Mouse (Mus musculus) heart, embryonic 13.5 days (tissue): ENCODE results near the gene Lsm11. TPM values are rescaled to one million over a fixed set of nuclear protein-coding genes. Genes with fewer than 3 reads are reported as not detected.

Experiments used
- ATAC-seq: fragments of 200-750 bp; cut with Nextera tagmentation; 2 replicates; pipeline ENCODE4 v1.8.0; 2017; ENCODE audit warnings: moderate TSS enrichment; ENCODE audit not compliant: insufficient number of reproducible peaks, low FRiP score, low TSS enrichment; ENCODE audit errors: extremely low read depth
- H3K27ac ChIP-seq: fragments of 300-500 bp; sonication (generic); replicated peaks from 2 replicates; pipeline ENCODE4 v1.5.1; 2015; ENCODE audit warnings: moderate library complexity, mild to moderate bottlenecking, inconsistent platforms
- H3K27me3 ChIP-seq: fragments of 300-500 bp; sonication (generic); replicated peaks from 2 replicates; pipeline ENCODE4 v1.6.1; 2015; ENCODE audit warnings: mild to moderate bottlenecking, inconsistent platforms
- H3K36me3 ChIP-seq: fragments of 300-500 bp; sonication (generic); 2 replicates; pipeline ENCODE4 v1.6.1; 2015; ENCODE audit warnings: mild to moderate bottlenecking, inconsistent platforms
- H3K4me1 ChIP-seq: fragments of 300-500 bp; sonication (generic); 2 replicates; pipeline ENCODE4 v1.6.1; 2015; ENCODE audit warnings: inconsistent platforms
- H3K4me2 ChIP-seq: fragments of 300-500 bp; sonication (generic); 2 replicates; pipeline ENCODE4 v1.6.1; 2015; ENCODE audit warnings: inconsistent platforms, mild to moderate bottlenecking, moderate library complexity
- H3K4me3 ChIP-seq: fragments of 300-500 bp; sonication (generic); 2 replicates; pipeline ENCODE4 v1.5.1; 2015; ENCODE audit warnings: moderate library complexity, mild to moderate bottlenecking, inconsistent platforms
- H3K9ac ChIP-seq: fragments of 300-500 bp; sonication (generic); 2 replicates; pipeline ENCODE4 v1.6.1; 2015; ENCODE audit warnings: inconsistent platforms, mild to moderate bottlenecking, moderate library complexity
- H3K9me3 ChIP-seq: fragments of 300-500 bp; sonication (generic); 2 replicates; pipeline ENCODE4 v1.6.1; 2016; ENCODE audit warnings: inconsistent platforms
- WGBS: fragments of 180-500 bp; shearing (Covaris S2); methylation state at CpG from one replicate; pipeline ENCODE4 v1.1.7; 2015; ENCODE audit warnings: mixed read lengths; 5-methylcytosine and 5-hydroxymethylcytosine counted together
- polyA plus RNA-seq: library from polyadenylated mRNA; unstranded; fragments of >200 nt; fragmentation: Nextera tagmentation; extraction: Ambion mirVana; gene quantifications from 2 replicates; pipeline ENCODE4 v1.2.1, GENCODE M21; 2015

The Lsm11 gene
- polyA plus RNA-seq, 1 experiment from 2014 or later = 6.9 TPM

- WGBS = 70% methylated on average over 3 of the region's 3 CpGs
- 0 out of 2 replicates have a peak, but pooled peaks cover 3% of the 10 kb centered on the region for H3K9me3 ChIP-seq
- peaks cover 3% of the 10 kb centered on the region for H3K4me1 ChIP-seq
- no peak overlapping the region for H3K27ac ChIP-seq
- H3K36me3 ChIP-seq = no peaks in the 10 kb centered on the region
- no peak overlapping the region for H3K9ac ChIP-seq
- H3K27me3 ChIP-seq = no peaks in the 10 kb centered on the region
- H3K4me3 ChIP-seq = no peak overlapping the region
- no peak for ATAC-seq
- H3K4me2 ChIP-seq = no peak overlapping the region
Measured at GRCm38 (mm10) chr11:45959598-45959997, 14.9 kb upstream of the Lsm11 start.

GRCm38 (mm10) chr11:45955127-45955627 is 10.4 kb upstream of the Lsm11 start, which contains the start of gene Thg1l:
Gene Thg1l (minus strand): TSS chr11:45955494.
- peaks cover 29% of the 10 kb centered on the region for H3K36me3 ChIP-seq
- H3K4me2 ChIP-seq = peak within 1 kb of the TSS; percentile 72
- H3K9ac ChIP-seq = peak within 1 kb of the TSS; percentile 70
- WGBS = under 1% methylated on average over 32 of the region's 32 CpGs
- H3K9me3 ChIP-seq = 0 out of 2 replicates have a peak, but pooled peaks cover 2% of the 10 kb centered on the region
- peaks cover 6% of the 10 kb centered on the region for H3K4me1 ChIP-seq
- H3K4me3 ChIP-seq = peak within 1 kb of the TSS; percentile 60
- no peaks in the 10 kb centered on the region for H3K27me3 ChIP-seq
- peak within 1 kb of the TSS; percentile 16; the same call in 1 of the 2 replicates for H3K27ac ChIP-seq
- ATAC-seq = peak; percentile 92

GRCm38 (mm10) chr11:45947491-45947890 is 2.8 kb upstream of the Lsm11 start:
- WGBS = 66% methylated on average over 2 of the region's 2 CpGs
- H3K9me3 ChIP-seq = no peaks in the 10 kb centered on the region
- H3K4me2 ChIP-seq = no peak overlapping the region
- no peak overlapping the region for H3K9ac ChIP-seq
- ATAC-seq = no peak
- H3K27me3 ChIP-seq = no peaks in the 10 kb centered on the region
- H3K4me3 ChIP-seq = no peak overlapping the region
- H3K27ac ChIP-seq = no peak overlapping the region
- H3K4me1 ChIP-seq = peaks cover 18% of the 10 kb centered on the region
- peaks cover 48% of the 10 kb centered on the region for H3K36me3 ChIP-seq

- Histone ChIP-seq H3K4me2 (no peak overlapping the region), H3K36me3 (peaks cover 47% of the 10 kb centered on the region), H3K9ac (no peak overlapping the region), H3K27me3 (no peaks in the 10 kb centered on the region), H3K4me3 (no peak overlapping the region), H3K4me1 (peaks cover 21% of the 10 kb centered on the region), H3K27ac (no peak overlapping the region), H3K9me3 (no peaks in the 10 kb centered on the region)
- 81% methylated on average over 4 of the region's 4 CpGs for WGBS
- ATAC-seq = no peak
Measured at GRCm38 (mm10) chr11:45946796-45947195, 2.1 kb upstream of the Lsm11 start.

- Histone ChIP-seq H3K27ac (peak overlapping the region; percentile 73), H3K9ac (peak overlapping the region; percentile 97), H3K36me3 (peaks cover 33% of the 10 kb centered on the region), H3K27me3 (no peaks in the 10 kb centered on the region), H3K9me3 (no peaks in the 10 kb centered on the region), H3K4me1 (peaks cover 31% of the 10 kb centered on the region), H3K4me3 (peak overlapping the region; percentile 93), H3K4me2 (peak overlapping the region; percentile 91)
- under 1% methylated on average over 49 of the region's 49 CpGs for WGBS
- peak; percentile 32 for ATAC-seq
Measured at GRCm38 (mm10) chr11:45943891-45944642, 668 bp downstream of the Lsm11 start.

GRCm38 (mm10) chr11:45943108-45943705 is 1.5 kb downstream of the Lsm11 start:
- H3K36me3 ChIP-seq = peaks cover 26% of the 10 kb centered on the region
- no peaks in the 10 kb centered on the region for H3K9me3 ChIP-seq
- peak overlapping the region; percentile 91 for H3K4me2 ChIP-seq
- H3K4me1 ChIP-seq = peaks cover 36% of the 10 kb centered on the region
- 0 out of 2 replicates have a peak overlapping the region, but pooled peaks have one; percentile 20 for H3K27ac ChIP-seq
- H3K27me3 ChIP-seq = no peaks in the 10 kb centered on the region
- peak overlapping the region; percentile 97 for H3K9ac ChIP-seq
- no peak for ATAC-seq
- 55% methylated on average over 7 of the region's 7 CpGs for WGBS
- peak overlapping the region; percentile 93 for H3K4me3 ChIP-seq

GRCm38 (mm10) chr11:45942281-45942680 is 2.5 kb downstream of the Lsm11 start:
- no peak for ATAC-seq
- peak overlapping the region; percentile 91 for H3K4me2 ChIP-seq
- H3K4me1 ChIP-seq = peaks cover 36% of the 10 kb centered on the region
- no peaks in the 10 kb centered on the region for H3K27me3 ChIP-seq
- 0 out of 2 replicates have a peak overlapping the region, but pooled peaks have one; percentile 93 for H3K4me3 ChIP-seq
- H3K9me3 ChIP-seq = no peaks in the 10 kb centered on the region
- H3K36me3 ChIP-seq = peaks cover 23% of the 10 kb centered on the region
- WGBS = 82% methylated on average over 7 of the region's 7 CpGs
- H3K9ac ChIP-seq = no peak overlapping the region
- no peak overlapping the region for H3K27ac ChIP-seq

- H3K27ac ChIP-seq = no peak overlapping the region
- WGBS = 73% methylated on average over 8 of the region's 8 CpGs
- ATAC-seq = no peak
Measured at GRCm38 (mm10) chr11:45938917-45939316, 5.8 kb downstream of the Lsm11 start.

GRCm38 (mm10) chr11:45937478-45937877 is 7.3 kb downstream of the Lsm11 start:
- ATAC-seq = no peak

More at GRCm38 (mm10) chr11:45938917-45939316, 5.8 kb downstream of the Lsm11 start:
- no peak overlapping the region for H3K9ac ChIP-seq
- H3K9me3 ChIP-seq = no peaks in the 10 kb centered on the region
- H3K4me1 ChIP-seq = peaks cover 32% of the 10 kb centered on the region
- H3K4me2 ChIP-seq = no peak overlapping the region
- H3K27me3 ChIP-seq = no peaks in the 10 kb centered on the region
- peaks cover 56% of the 10 kb centered on the region for H3K36me3 ChIP-seq
- H3K4me3 ChIP-seq = no peak overlapping the region

GRCm38 (mm10) chr11:45932771-45933170 is 12.0 kb downstream of the Lsm11 start:
- no peak overlapping the region for H3K4me2 ChIP-seq
- no peaks in the 10 kb centered on the region for H3K9me3 ChIP-seq
- peaks cover 94% of the 10 kb centered on the region for H3K36me3 ChIP-seq
- no peak overlapping the region for H3K4me3 ChIP-seq
- WGBS = 82% methylated on average over 10 of the region's 10 CpGs
- H3K27me3 ChIP-seq = no peaks in the 10 kb centered on the region
- no peak overlapping the region for H3K9ac ChIP-seq
- H3K4me1 ChIP-seq = 0 out of 2 replicates have a peak, but pooled peaks cover 3% of the 10 kb centered on the region
- ATAC-seq = no peak
- no peak overlapping the region for H3K27ac ChIP-seq

More at GRCm38 (mm10) chr11:45937478-45937877, 7.3 kb downstream of the Lsm11 start:
- Histone ChIP-seq H3K36me3 (peaks cover 71% of the 10 kb centered on the region), H3K4me2 (no peak overlapping the region), H3K9me3 (no peaks in the 10 kb centered on the region), H3K4me3 (no peak overlapping the region), H3K9ac (no peak overlapping the region), H3K27me3 (no peaks in the 10 kb centered on the region), H3K27ac (no peak overlapping the region), H3K4me1 (peaks cover 19% of the 10 kb centered on the region)
- 93% methylated on average over 8 of the region's 8 CpGs for WGBS

- no peak overlapping the region for H3K27ac ChIP-seq
- peaks cover 5% of the 10 kb centered on the region; the same call in 1 of the 2 replicates for H3K4me1 ChIP-seq
- H3K9me3 ChIP-seq = no peaks in the 10 kb centered on the region
- no peak overlapping the region for H3K9ac ChIP-seq
- 0 out of 2 replicates have a peak, but pooled peaks cover 3% of the 10 kb centered on the region for H3K27me3 ChIP-seq
- peaks cover 62% of the 10 kb centered on the region for H3K36me3 ChIP-seq
- 76% methylated on average over 10 of the region's 10 CpGs for WGBS
- no peak overlapping the region for H3K4me2 ChIP-seq
- H3K4me3 ChIP-seq = no peak overlapping the region
- ATAC-seq = no peak
Measured at GRCm38 (mm10) chr11:45929541-45929940, 15.2 kb downstream of the Lsm11 start.
